Mouse (Mus musculus): ENCODE results near the gene Sema6d. TPM values are rescaled to one million over a fixed set of nuclear protein-coding genes. Genes with fewer than 3 reads are reported as not detected.
A peak's percentile ranks its signal among the peaks of the same experiment; 100 is the strongest.

The Sema6d gene
- polyA plus RNA-seq, 1 experiment from 2014 or later, result 8.3 TPM

DNA sequence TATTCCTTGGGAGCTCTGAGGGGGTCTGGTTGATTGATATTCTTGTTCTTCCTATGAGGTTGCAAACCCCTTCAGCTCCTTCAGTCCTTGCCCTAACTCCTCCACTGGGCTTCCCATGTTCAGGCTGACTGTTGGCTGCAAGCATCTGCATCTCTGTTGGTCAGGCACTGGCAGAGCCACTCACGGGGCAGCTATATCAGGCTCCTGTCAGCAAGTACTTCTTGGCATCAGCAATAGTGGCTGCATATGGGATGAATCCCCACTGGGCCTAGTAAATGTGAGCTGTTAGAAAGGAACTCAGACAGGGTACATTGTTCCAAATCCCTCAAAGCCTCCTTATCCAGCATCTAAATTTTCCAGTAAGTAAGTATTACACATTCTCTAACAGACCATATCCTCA lies 30.6 kb downstream of the Sema6d start:
- H3K4me3 ChIP-seq, result no peak overlapping the region
- 76% methylated on average over 1 of the region's 1 CpGs for WGBS

DNA sequence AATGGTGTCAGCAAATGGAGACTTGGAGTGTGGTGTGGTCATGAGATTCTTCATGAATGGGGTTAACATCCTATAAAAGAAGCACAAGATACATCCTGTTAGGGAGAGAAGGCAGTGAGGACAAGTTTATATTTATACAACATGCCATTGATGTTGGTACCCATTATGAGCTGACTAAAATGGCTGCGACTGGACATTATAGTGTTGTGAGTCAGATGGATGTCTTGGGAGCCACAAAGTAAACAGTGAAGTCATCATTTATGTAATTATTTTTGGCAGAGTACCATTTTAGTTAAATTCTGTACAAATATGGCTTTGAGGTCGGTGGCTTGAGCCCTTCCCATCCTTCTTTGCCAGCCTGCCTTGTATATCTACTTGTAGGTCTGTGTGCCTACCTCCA lies 31.8 kb downstream of the Sema6d start:
- Histone ChIP-seq H3K36me3 (replicated peaks) (no peaks in the 10 kb centered on the region), H3K9me3 (no peaks in the 10 kb centered on the region), H3K27ac (replicated peaks) (no peak overlapping the region), H3K4me3 (no peak overlapping the region), H3K4me1 (peaks cover 8% of the 10 kb centered on the region; the same call in 1 of the 2 replicates), H3K27me3 (replicated peaks; ENCODE audit: low read depth, poor library complexity, severe bottlenecking) (no peaks in the 10 kb centered on the region)
- DNase-seq (ENCODE audit: low spot score), result no peak
- 85% methylated on average over 2 of the region's 2 CpGs for WGBS

More for the DNA sequence above, 30.6 kb downstream of the Sema6d start:
- DNase-seq (ENCODE audit: low spot score), result no peak
- Histone ChIP-seq H3K4me1 (peaks cover 8% of the 10 kb centered on the region; the same call in 1 of the 2 replicates), H3K36me3 (replicated peaks) (no peaks in the 10 kb centered on the region), H3K27ac (replicated peaks) (no peak overlapping the region), H3K27me3 (replicated peaks; ENCODE audit: low read depth, poor library complexity, severe bottlenecking) (no peaks in the 10 kb centered on the region), H3K9me3 (no peaks in the 10 kb centered on the region)

DNA sequence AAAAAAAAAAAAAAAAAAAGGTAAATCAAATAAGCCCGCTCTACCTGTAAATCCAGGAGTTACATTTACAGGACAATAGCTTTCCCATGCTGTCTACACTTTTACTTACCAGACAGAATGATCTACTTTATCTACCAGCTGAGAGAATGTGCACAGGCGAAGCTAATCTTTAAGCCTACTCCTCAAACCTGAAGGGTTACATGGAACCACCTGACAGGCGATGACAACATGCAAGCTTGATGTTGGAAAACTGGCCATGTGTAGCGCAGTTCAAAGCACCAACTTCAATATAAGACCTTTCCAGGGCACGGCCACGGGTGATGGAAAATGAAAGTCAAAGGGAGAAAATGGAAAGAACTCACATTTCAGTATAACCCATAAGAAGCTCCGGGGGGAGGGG lies 35.7 kb downstream of the Sema6d start:
- Histone ChIP-seq H3K4me1 (no peaks in the 10 kb centered on the region), H3K27me3 (replicated peaks; ENCODE audit: low read depth, poor library complexity, severe bottlenecking) (no peaks in the 10 kb centered on the region), H3K4me3 (no peak overlapping the region), H3K9me3 (no peaks in the 10 kb centered on the region), H3K36me3 (replicated peaks) (no peaks in the 10 kb centered on the region), H3K27ac (replicated peaks) (no peak overlapping the region)
- 87% methylated on average over 7 of the region's 7 CpGs for WGBS
- DNase-seq (ENCODE audit: low spot score), result no peak

DNA sequence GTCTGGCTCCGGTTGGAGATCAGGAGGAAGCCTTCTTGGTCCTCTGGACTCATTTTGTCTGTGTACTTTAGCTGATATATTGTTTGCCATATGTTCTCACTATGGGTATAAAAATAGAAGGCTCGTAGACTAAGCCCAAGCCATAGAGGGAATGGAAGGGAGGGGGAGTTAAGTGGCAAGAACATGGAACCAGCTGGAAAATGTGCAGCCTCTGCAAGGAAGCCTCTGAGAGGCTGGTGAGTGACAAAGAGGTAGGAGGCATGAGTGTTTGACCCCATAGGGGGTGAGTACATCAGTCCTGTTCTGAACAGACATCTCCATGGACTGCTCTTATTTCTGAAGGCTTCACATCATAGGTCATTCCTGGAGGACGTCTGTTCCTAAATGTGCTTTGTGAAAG lies 37.1 kb downstream of the Sema6d start:
- Histone ChIP-seq H3K4me3 (no peak overlapping the region), H3K27me3 (replicated peaks; ENCODE audit: low read depth, poor library complexity, severe bottlenecking) (no peaks in the 10 kb centered on the region), H3K9me3 (no peaks in the 10 kb centered on the region), H3K27ac (replicated peaks) (no peak overlapping the region), H3K36me3 (replicated peaks) (no peaks in the 10 kb centered on the region), H3K4me1 (no peaks in the 10 kb centered on the region)
- WGBS, result 75% methylated on average over 3 of the region's 3 CpGs
- DNase-seq (ENCODE audit: low spot score), result no peak

DNA sequence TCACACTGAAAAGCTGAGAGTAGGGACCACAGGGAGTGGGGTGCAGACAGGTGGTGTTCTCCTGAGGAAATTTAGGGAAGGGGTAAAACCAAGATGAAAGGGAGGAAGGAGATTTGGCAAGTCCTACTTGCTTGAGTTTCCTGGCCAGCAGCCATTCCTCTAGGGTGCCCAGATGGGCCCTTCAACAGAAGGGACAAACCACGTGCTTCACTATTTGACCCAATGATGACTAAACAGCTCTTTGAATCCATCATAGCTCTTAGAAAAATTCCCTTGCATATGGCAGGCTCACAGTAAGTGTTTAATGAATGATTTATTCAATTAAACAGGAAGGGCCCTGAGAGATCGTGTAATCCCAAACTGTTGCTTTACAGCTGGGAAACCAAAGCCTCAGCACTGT lies 41.1 kb downstream of the Sema6d start:
- Histone ChIP-seq H3K9me3 (no peaks in the 10 kb centered on the region), H3K4me3 (no peak overlapping the region), H3K27ac (replicated peaks) (no peak overlapping the region), H3K4me1 (no peaks in the 10 kb centered on the region), H3K36me3 (replicated peaks) (no peaks in the 10 kb centered on the region), H3K27me3 (replicated peaks; ENCODE audit: low read depth, poor library complexity, severe bottlenecking) (no peaks in the 10 kb centered on the region)
- DNase-seq (ENCODE audit: low spot score), result no peak
- 89% methylated on average over 2 of the region's 2 CpGs for WGBS

DNA sequence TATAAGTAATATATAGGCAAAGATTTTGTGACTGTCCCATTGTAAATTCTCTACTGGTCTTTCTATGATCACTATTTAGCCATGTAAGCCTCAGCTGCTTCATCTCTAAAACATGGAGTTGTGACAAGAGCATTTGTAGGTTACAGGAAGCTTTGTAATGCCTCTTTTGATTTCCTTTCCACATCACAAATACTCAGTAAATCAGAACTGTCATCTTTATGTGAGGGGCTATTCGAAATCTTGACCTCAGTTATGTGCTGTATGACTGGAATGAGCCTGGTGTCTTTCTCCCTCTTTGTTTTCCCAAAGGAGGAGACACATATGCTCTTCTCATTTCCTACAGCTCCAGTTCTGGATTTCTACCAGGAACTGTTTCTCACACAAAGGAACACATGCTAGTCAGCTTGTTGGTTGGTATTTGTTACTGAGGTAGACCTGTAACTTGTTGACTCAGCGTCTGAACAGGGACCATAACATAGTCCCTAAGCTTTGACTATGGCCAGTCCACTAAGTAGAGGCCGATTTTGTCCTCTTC lies 51.8 kb downstream of the Sema6d start:
- H3K27me3 ChIP-seq (replicated peaks; ENCODE audit: low read depth, poor library complexity, severe bottlenecking), result no peaks in the 10 kb centered on the region
- H3K4me1 ChIP-seq, result no peaks in the 10 kb centered on the region
- 79% methylated on average over 3 of the region's 3 CpGs for WGBS
- no peak overlapping the region for H3K27ac ChIP-seq (replicated peaks)
- no peaks in the 10 kb centered on the region for H3K9me3 ChIP-seq
- H3K36me3 ChIP-seq (replicated peaks), result no peaks in the 10 kb centered on the region
- no peak overlapping the region for H3K4me3 ChIP-seq
- DNase-seq (ENCODE audit: low spot score), result no peak

DNA sequence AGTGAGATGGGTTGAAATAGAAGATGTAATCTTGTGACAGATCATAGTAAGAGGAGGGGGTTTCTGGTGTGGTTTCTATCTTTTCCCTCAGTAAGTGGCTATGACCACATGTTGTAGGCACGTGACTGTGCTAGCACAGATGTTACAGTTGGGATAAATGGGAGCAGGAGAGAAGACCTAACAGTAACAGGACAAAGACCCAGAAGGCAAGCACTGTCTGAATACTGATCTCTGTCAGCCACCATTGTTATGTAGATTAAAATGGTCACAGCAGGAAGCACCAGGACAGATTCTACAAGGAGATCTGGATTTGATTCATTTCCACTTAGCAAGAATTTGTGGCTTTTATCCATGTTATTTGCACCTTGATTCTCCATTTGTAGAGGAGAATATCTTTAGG lies 55.8 kb downstream of the Sema6d start:
- no peak for DNase-seq (ENCODE audit: low spot score)
- WGBS, result 22% methylated on average over 1 of the region's 1 CpGs
- no peaks in the 10 kb centered on the region for H3K27me3 ChIP-seq (replicated peaks; ENCODE audit: low read depth, poor library complexity, severe bottlenecking)
- H3K4me1 ChIP-seq, result no peaks in the 10 kb centered on the region
- no peaks in the 10 kb centered on the region for H3K9me3 ChIP-seq
- H3K36me3 ChIP-seq (replicated peaks), result no peaks in the 10 kb centered on the region
- no peak overlapping the region for H3K27ac ChIP-seq (replicated peaks)
- no peak overlapping the region for H3K4me3 ChIP-seq

DNA sequence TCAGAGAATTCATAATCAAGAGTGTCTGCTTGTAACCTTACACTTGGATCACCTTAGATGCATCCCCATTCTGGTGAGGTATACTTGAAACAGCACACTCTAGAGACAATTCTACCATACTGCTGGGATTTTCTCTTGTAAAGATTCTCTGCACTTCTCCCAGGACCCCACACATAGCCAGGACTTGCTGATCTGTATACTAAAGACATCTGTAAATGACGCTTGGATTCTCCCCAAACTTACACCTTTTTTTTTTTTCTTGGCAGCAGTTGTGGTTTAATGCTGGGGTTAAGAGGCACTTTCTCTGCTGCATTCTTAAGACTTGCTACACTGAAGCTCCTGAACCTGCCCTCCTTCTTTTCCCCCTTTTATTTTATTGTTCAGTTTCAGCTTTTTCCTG lies 68.4 kb downstream of the Sema6d start:
- Histone ChIP-seq H3K4me1 (0 out of 2 replicates have a peak, but pooled peaks cover 3% of the 10 kb centered on the region), H3K27ac (replicated peaks) (no peak overlapping the region), H3K4me3 (no peak overlapping the region), H3K36me3 (replicated peaks) (no peaks in the 10 kb centered on the region), H3K27me3 (replicated peaks; ENCODE audit: low read depth, poor library complexity, severe bottlenecking) (no peaks in the 10 kb centered on the region), H3K9me3 (no peaks in the 10 kb centered on the region)
- no peak for DNase-seq (ENCODE audit: low spot score)
- WGBS, result 64% methylated on average over 1 of the region's 1 CpGs

DNA sequence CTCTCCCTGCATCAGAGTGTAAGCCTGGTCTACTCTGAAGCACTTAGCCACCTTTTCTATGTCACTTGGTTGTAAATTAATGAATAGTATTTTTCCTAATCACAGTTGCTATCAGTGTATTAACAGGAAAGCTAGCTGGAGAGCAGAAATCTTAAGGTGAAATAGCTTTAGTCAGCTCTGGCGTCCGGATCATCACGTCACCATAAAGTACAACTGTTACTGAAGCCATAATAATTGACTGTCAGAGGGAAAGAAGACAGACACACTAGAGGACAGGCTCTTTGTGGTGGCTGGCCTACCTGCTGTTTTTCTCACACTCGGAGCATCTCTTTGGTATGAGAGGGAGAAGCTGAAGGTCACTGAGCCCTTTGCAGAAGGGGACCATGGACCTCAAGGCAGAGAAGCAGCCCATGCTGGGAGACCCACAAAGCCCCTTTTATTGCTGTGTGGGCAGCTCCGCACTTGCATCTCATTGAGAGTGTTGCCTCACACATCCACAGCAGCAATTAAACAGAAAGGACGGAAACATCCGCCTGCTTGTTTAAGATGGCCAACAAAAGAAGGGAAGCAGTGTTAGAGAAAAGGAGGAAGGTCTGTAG lies 72.3 kb downstream of the Sema6d start:
- Histone ChIP-seq H3K36me3 (replicated peaks) (no peaks in the 10 kb centered on the region), H3K27me3 (replicated peaks; ENCODE audit: low read depth, poor library complexity, severe bottlenecking) (no peaks in the 10 kb centered on the region), H3K9me3 (no peaks in the 10 kb centered on the region), H3K4me1 (0 out of 2 replicates have a peak, but pooled peaks cover 3% of the 10 kb centered on the region), H3K27ac (replicated peaks) (no peak overlapping the region), H3K4me3 (no peak overlapping the region)
- whole genome bisulfite sequencing, result 51% methylated on average over 7 of the region's 7 CpGs
- DNase-seq (ENCODE audit: low spot score), result peak; percentile 13

DNA sequence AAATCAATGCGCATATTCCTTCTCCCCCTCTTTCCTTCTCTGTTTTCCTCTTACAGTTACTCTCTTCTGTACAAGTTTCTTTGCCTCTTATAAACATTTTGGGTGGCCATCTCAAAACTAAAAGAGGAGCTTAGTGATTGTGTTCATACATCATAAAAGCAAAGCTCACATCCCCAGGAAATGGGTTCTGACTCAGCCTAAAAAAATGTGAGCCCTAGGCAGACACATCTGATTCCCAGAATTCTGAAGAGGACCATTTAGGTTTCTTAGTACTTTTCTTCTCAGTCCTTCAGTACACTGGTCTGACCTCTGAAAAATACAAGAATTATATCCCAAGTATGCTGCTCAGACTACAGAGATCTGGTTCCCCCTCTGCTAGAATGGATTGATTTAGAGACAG lies 78.6 kb downstream of the Sema6d start:
- Histone ChIP-seq H3K9me3 (no peaks in the 10 kb centered on the region), H3K36me3 (replicated peaks) (no peaks in the 10 kb centered on the region), H3K4me3 (no peak overlapping the region), H3K4me1 (no peaks in the 10 kb centered on the region), H3K27me3 (replicated peaks; ENCODE audit: low read depth, poor library complexity, severe bottlenecking) (no peaks in the 10 kb centered on the region), H3K27ac (replicated peaks) (no peak overlapping the region)
- 94% methylated on average over 1 of the region's 1 CpGs for WGBS
- no peak for DNase-seq (ENCODE audit: low spot score)

DNA sequence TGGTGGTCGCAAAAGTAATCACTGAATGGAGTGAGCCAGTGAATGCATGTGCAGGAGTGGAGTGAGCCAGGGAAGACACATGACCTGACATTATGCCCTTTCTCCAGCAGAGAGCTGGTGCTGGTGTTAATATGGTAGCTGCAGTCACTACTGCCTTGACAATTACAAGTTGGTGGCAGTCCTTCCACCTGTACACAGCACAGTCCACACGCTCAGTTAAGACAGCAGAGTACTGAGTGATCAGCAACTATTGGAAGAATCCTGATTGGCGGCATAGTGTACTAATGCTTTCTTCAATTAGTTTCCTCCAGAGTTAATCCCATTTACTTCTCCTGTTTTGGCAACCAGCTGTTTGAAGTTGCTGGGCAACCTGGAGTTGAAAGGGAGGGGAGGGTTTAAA lies 81.9 kb downstream of the Sema6d start:
- no peak for DNase-seq (ENCODE audit: low spot score)
- Histone ChIP-seq H3K36me3 (replicated peaks) (no peaks in the 10 kb centered on the region), H3K27ac (replicated peaks) (no peak overlapping the region), H3K4me1 (no peaks in the 10 kb centered on the region), H3K9me3 (no peaks in the 10 kb centered on the region), H3K4me3 (no peak overlapping the region), H3K27me3 (replicated peaks; ENCODE audit: low read depth, poor library complexity, severe bottlenecking) (no peaks in the 10 kb centered on the region)
- 61% methylated on average over 3 of the region's 3 CpGs for WGBS

DNA sequence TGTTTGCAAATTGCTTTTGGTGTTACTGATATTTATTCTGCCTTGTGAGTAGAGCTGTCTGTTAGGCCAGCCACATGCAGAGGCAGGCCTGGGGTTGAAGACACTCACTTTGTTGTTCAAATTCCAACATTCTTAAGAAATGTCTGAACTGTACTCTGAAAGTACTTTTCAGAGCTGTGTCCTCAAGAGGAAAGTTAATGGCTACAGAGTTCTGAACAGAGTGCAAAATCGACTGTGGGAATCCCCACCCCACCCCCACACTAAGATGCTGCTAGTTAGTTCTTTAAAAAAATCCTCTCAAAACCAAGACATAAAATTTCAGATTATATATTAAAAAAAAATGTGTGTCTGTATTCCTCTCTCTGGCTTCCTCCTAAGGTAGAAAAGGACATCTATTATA lies 86.5 kb downstream of the Sema6d start:
- Histone ChIP-seq H3K9me3 (no peaks in the 10 kb centered on the region), H3K36me3 (replicated peaks) (no peaks in the 10 kb centered on the region), H3K4me3 (no peak overlapping the region), H3K27me3 (replicated peaks; ENCODE audit: low read depth, poor library complexity, severe bottlenecking) (no peaks in the 10 kb centered on the region), H3K27ac (replicated peaks) (no peak overlapping the region), H3K4me1 (no peaks in the 10 kb centered on the region)
- no peak for DNase-seq (ENCODE audit: low spot score)
- WGBS, result 47% methylated on average over 1 of the region's 1 CpGs

DNA sequence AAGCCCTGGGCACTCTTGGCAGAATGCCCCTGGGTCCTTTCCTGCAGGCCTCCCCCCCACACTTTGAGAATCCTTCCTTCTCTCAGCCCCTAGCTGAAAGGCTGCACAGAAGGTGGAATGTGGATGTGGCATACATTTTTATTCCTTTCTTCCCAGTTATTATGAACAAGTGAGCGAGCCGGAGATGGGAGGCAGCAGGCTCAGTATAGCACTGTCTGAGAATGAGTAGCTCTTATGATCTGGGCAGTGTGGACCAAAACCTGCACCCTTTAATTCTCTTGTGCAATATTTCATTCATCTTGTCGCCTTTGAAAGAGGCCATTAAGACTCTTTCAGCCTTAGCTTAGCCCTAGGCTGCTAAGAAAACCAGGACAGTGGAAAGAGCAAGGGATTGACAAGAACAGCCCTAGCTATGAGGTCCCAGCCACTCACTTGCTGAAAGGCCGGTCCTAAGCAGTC lies 87.0 kb downstream of the Sema6d start:
- no peaks in the 10 kb centered on the region for H3K27me3 ChIP-seq (replicated peaks; ENCODE audit: low read depth, poor library complexity, severe bottlenecking)
- no peak for DNase-seq (ENCODE audit: low spot score)
- 74% methylated on average over 4 of the region's 4 CpGs for WGBS
- H3K36me3 ChIP-seq (replicated peaks), result no peaks in the 10 kb centered on the region
- no peak overlapping the region for H3K27ac ChIP-seq (replicated peaks)
- H3K4me1 ChIP-seq, result no peaks in the 10 kb centered on the region
- H3K9me3 ChIP-seq, result no peaks in the 10 kb centered on the region
- no peak overlapping the region for H3K4me3 ChIP-seq
